Mouse (Mus musculus) heart, postnatal 10 days (tissue): ENCODE results near the gene Nemp1. TPM values are rescaled to one million over a fixed set of nuclear protein-coding genes. Genes with fewer than 3 reads are reported as not detected.

Experiments
- DNase-seq, 2 experiments: peaks; one replicate each; pipeline ENCODE4 v3.0.0; 2021
- intact Hi-C: fragments of 180-260 bp; cut with DNase I; formaldehyde crosslinking; loops from one replicate; pipeline ENCODE4 v1.15.1; 2025
- total RNA-seq, 2 experiments: library from RNA; stranded (reverse); gene quantifications; 2 replicates each; pipeline ENCODE4 v1.2.3; 2021

Gene Nemp1
- total RNA-seq, 2 experiments from 2014 or later, result 5.0 to 7.0 TPM

- peak; percentile 86 to 87 for DNase-seq
- intact Hi-C loops, result loop anchor here (10.0 kb wide), 2 partner anchors 374 to 474 kb away; partner anchors contain the start of genes Arhgef25 and Dtx3
Measured at GRCm38 (mm10) chr10:127668093-127669050, 1.7 kb downstream of the Nemp1 start, which contains the start of gene Nab2. Nab2 (minus strand) TSS chr10:127668568.

- intact Hi-C loops, result loop anchor here (10.0 kb wide), 2 partner anchors 374 to 474 kb away; partner anchors contain the start of genes Arhgef25 and Dtx3
- DNase-seq, result peak; percentile 46 to 58
Measured at GRCm38 (mm10) chr10:127669170-127669569, 2.5 kb downstream of the Nemp1 start.

- DNase-seq, result no peak
- intact Hi-C loops, result no loop called here
Measured at GRCm38 (mm10) chr10:127670185-127670584, 3.5 kb downstream of the Nemp1 start.

- intact Hi-C loops, result no loop called here
- DNase-seq, result peak in 1 of 2 experiments; percentile 53
Measured at GRCm38 (mm10) chr10:127671276-127671675, 4.6 kb downstream of the Nemp1 start.

GRCm38 (mm10) chr10:127674046-127674655 lies 7.5 kb downstream of the Nemp1 start:
- intact Hi-C loops, result no loop called here
- DNase-seq, result no peak

GRCm38 (mm10) chr10:127674794-127675522 lies 8.3 kb downstream of the Nemp1 start:
- DNase-seq, result peak; percentile 95 to 96
- intact Hi-C loops, result loop anchor here (1.0 to 5.0 kb wide), 4 partner anchors 59 to 332 kb away; partner anchors contain the start of gene Hsd17b6

GRCm38 (mm10) chr10:127675859-127676398 lies 9.2 kb downstream of the Nemp1 start:
- DNase-seq, result no peak
- intact Hi-C loops, result loop anchor here (1.0 to 5.0 kb wide), 4 partner anchors 58 to 331 kb away; partner anchors contain the start of gene Hsd17b6

- intact Hi-C loops, result loop anchor here (5.0 kb wide), 3 partner anchors 110 to 330 kb away; partner anchors contain the start of gene Hsd17b6
- DNase-seq, result peak; percentile 95
Measured at GRCm38 (mm10) chr10:127676691-127677548, 10.2 kb downstream of the Nemp1 start.

GRCm38 (mm10) chr10:127677591-127678336 lies 11.1 kb downstream of the Nemp1 start:
- peak; percentile 76 to 81 for DNase-seq
- intact Hi-C loops, result loop anchor here (5.0 kb wide), 3 partner anchors 110 to 330 kb away; partner anchors contain the start of gene Hsd17b6

- intact Hi-C loops, result loop anchor here (5.0 kb wide), 3 partner anchors 112 to 328 kb away; partner anchors contain the start of gene Hsd17b6
Measured at GRCm38 (mm10) chr10:127679208-127679607, 12.5 kb downstream of the Nemp1 start.

GRCm38 (mm10) chr10:127679881-127680280 lies 13.2 kb downstream of the Nemp1 start:
- intact Hi-C loops, result loop anchor here (5.0 kb wide), 3 partner anchors 113 to 327 kb away; partner anchors contain the start of gene Hsd17b6
- no peak for DNase-seq

More at GRCm38 (mm10) chr10:127679208-127679607, 12.5 kb downstream of the Nemp1 start:
- no peak for DNase-seq

- DNase-seq, result no peak
- intact Hi-C loops, result no loop called here
Measured at GRCm38 (mm10) chr10:127682886-127683285, 16.2 kb downstream of the Nemp1 start.

- intact Hi-C loops, result loop anchor here (5.0 kb wide), 1 partner anchor 316 kb away; the partner anchor contains the start of gene Hsd17b6
- DNase-seq, result no peak
Measured at GRCm38 (mm10) chr10:127691053-127691452, 24.4 kb downstream of the Nemp1 start.

- intact Hi-C loops, result loop anchor here (1.0 to 5.0 kb wide), 3 partner anchors 40 to 313 kb away; partner anchors contain the start of gene Hsd17b6
- peak; percentile 31 to 47 for DNase-seq
Measured at GRCm38 (mm10) chr10:127694636-127695035, 27.9 kb downstream of the Nemp1 start.

- intact Hi-C loops, result loop anchor here (2.0 kb wide), 1 partner anchor 241 kb away; no protein-coding TSS in a partner anchor
- DNase-seq, result no peak
Measured at GRCm38 (mm10) chr10:127695775-127696174, 29.1 kb downstream of the Nemp1 start.

- intact Hi-C loops, result no loop called here
- DNase-seq, result no peak
Measured at GRCm38 (mm10) chr10:127698966-127699365, 32.3 kb downstream of the Nemp1 start.

GRCm38 (mm10) chr10:127703299-127703698 lies 36.6 kb downstream of the Nemp1 start:
- intact Hi-C loops, result no loop called here
- no peak for DNase-seq

GRCm38 (mm10) chr10:127704293-127704692 lies 37.6 kb downstream of the Nemp1 start:
- intact Hi-C loops, result no loop called here
- DNase-seq, result no peak
